Mouse (Mus musculus): ENCODE measurements around the gene Rbm24. TPM values are rescaled to one million over a fixed set of nuclear protein-coding genes. Genes with fewer than 3 reads are reported as not detected.

Gene Rbm24
- total RNA-seq, 1 experiment from 2014 or later, result not detected

GRCm38 (mm10) chr13:46428964-46429363 is 10.7 kb downstream of the Rbm24 start:
- no peak for ATAC-seq (replicated peaks; ENCODE audit: insufficient number of reproducible peaks, low FRiP score, low TSS enrichment, poor library complexity, severe bottlenecking)

GRCm38 (mm10) chr13:46429866-46430265 is 11.6 kb downstream of the Rbm24 start:
- ATAC-seq (replicated peaks; ENCODE audit: insufficient number of reproducible peaks, low FRiP score, low TSS enrichment, poor library complexity, severe bottlenecking), result no peak

GRCm38 (mm10) chr13:46433880-46434560 is 15.8 kb downstream of the Rbm24 start:
- ATAC-seq (replicated peaks; ENCODE audit: insufficient number of reproducible peaks, low FRiP score, low TSS enrichment, poor library complexity, severe bottlenecking), result no peak

- no peak for ATAC-seq (replicated peaks; ENCODE audit: insufficient number of reproducible peaks, low FRiP score, low TSS enrichment, poor library complexity, severe bottlenecking)
These were observed 20.7 kb downstream of the Rbm24 start for GRCm38 (mm10) chr13:46438960-46439359.

GRCm38 (mm10) chr13:46444021-46444420 is 25.8 kb downstream of the Rbm24 start:
- ATAC-seq (replicated peaks; ENCODE audit: insufficient number of reproducible peaks, low FRiP score, low TSS enrichment, poor library complexity, severe bottlenecking), result no peak

- ATAC-seq (replicated peaks; ENCODE audit: insufficient number of reproducible peaks, low FRiP score, low TSS enrichment, poor library complexity, severe bottlenecking), result no peak
These were observed 27.8 kb downstream of the Rbm24 start for GRCm38 (mm10) chr13:46446062-46446461.

GRCm38 (mm10) chr13:46448276-46448675 is 30.0 kb downstream of the Rbm24 start:
- no peak for ATAC-seq (replicated peaks; ENCODE audit: insufficient number of reproducible peaks, low FRiP score, low TSS enrichment, poor library complexity, severe bottlenecking)

- ATAC-seq (replicated peaks; ENCODE audit: insufficient number of reproducible peaks, low FRiP score, low TSS enrichment, poor library complexity, severe bottlenecking), result no peak
These were observed 31.7 kb downstream of the Rbm24 start for GRCm38 (mm10) chr13:46449955-46450354.

- ATAC-seq (replicated peaks; ENCODE audit: insufficient number of reproducible peaks, low FRiP score, low TSS enrichment, poor library complexity, severe bottlenecking), result no peak
These were observed 32.4 kb downstream of the Rbm24 start for GRCm38 (mm10) chr13:46450623-46451022.

- ATAC-seq (replicated peaks; ENCODE audit: insufficient number of reproducible peaks, low FRiP score, low TSS enrichment, poor library complexity, severe bottlenecking), result no peak
These were observed 33.3 kb downstream of the Rbm24 start for GRCm38 (mm10) chr13:46451548-46451947.

GRCm38 (mm10) chr13:46459546-46459945 is 41.3 kb downstream of the Rbm24 start:
- no peak for ATAC-seq (replicated peaks; ENCODE audit: insufficient number of reproducible peaks, low FRiP score, low TSS enrichment, poor library complexity, severe bottlenecking)

GRCm38 (mm10) chr13:46462280-46462679 is 44.0 kb downstream of the Rbm24 start:
- no peak for ATAC-seq (replicated peaks; ENCODE audit: insufficient number of reproducible peaks, low FRiP score, low TSS enrichment, poor library complexity, severe bottlenecking)

- no peak for ATAC-seq (replicated peaks; ENCODE audit: insufficient number of reproducible peaks, low FRiP score, low TSS enrichment, poor library complexity, severe bottlenecking)
These were observed 45.5 kb downstream of the Rbm24 start for GRCm38 (mm10) chr13:46463764-46464163.

GRCm38 (mm10) chr13:46468251-46468650 is 50.0 kb downstream of the Rbm24 start:
- ATAC-seq (replicated peaks; ENCODE audit: insufficient number of reproducible peaks, low FRiP score, low TSS enrichment, poor library complexity, severe bottlenecking), result no peak

- no peak for ATAC-seq (replicated peaks; ENCODE audit: insufficient number of reproducible peaks, low FRiP score, low TSS enrichment, poor library complexity, severe bottlenecking)
These were observed 51.3 kb downstream of the Rbm24 start for GRCm38 (mm10) chr13:46469536-46469935.

Other genes with a start within 250 kb of the Rbm24 start
- gene Stmnd1, start 144.7 kb upstream of the Rbm24 start, total RNA-seq (2017), result not detected in 3 replicates
- gene Cap2, start 83.4 kb downstream of the Rbm24 start, total RNA-seq (2017), result 1.1 TPM in 1 of 3 replicates, not detected in the others